Mouse (Mus musculus): ENCODE results near the gene Rabgap1l.
A peak's percentile ranks its signal among the peaks of the same experiment; 100 is the strongest.

The Rabgap1l gene

GRCm38 (mm10) chr1:160787164-160787563, 5.8 kb downstream of the Rabgap1l start:
- DNase-seq, result no peak

GRCm38 (mm10) chr1:160786571-160786970, 6.4 kb downstream of the Rabgap1l start:
- no peak for DNase-seq

- DNase-seq, result no peak
Measured at GRCm38 (mm10) chr1:160785681-160786225, 7.3 kb downstream of the Rabgap1l start.

- DNase-seq, result no peak
Measured at GRCm38 (mm10) chr1:160784122-160784521, 8.9 kb downstream of the Rabgap1l start.

- no peak for DNase-seq
Measured at GRCm38 (mm10) chr1:160774166-160774565, 18.8 kb downstream of the Rabgap1l start.

DNA sequence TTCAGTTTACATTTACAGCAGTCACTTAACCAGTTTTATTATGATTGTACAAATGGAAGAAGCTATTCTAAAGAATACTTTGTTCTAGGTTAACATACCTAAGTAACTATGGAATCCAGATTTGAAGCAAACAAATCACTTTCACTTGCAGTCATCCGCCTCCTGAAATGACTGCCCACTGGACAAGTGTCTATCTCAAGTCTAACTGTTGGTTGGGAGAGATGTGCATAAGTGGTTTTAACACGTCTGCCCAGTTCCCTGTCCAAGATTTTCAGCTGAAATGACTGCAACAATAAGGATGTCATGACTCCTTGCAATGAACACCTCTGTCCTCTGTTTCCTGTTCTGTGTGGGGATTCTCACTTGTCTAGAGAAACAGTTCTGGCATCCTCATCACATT, 27.4 kb downstream of the Rabgap1l start:
- no peak for DNase-seq

GRCm38 (mm10) chr1:160758243-160758642, 34.8 kb downstream of the Rabgap1l start:
- peak; percentile 76 for DNase-seq

DNA sequence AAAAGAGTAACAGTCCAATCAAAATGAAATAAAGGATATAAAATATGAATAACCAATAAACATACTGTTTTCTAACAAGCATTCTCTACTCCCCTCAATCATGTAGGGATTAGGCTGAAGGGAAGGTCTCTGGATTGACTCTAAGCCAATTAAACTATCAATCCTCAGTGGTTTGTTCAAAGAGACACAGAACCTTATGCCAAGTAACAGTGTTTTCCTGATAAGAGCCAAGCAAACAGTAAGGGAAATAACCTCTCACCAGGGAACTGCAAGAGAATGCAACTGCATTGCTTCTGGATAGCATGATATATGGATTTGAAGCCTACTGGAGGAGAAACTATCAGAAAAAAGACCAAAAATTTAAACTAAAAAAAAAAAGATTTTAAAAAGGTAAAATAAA, 37.7 kb downstream of the Rabgap1l start:
- no peak for DNase-seq

- no peak for DNase-seq
Measured at GRCm38 (mm10) chr1:160750629-160751028, 42.4 kb downstream of the Rabgap1l start.

GRCm38 (mm10) chr1:160746786-160747185, 46.2 kb downstream of the Rabgap1l start:
- DNase-seq, result peak; percentile 50

DNA sequence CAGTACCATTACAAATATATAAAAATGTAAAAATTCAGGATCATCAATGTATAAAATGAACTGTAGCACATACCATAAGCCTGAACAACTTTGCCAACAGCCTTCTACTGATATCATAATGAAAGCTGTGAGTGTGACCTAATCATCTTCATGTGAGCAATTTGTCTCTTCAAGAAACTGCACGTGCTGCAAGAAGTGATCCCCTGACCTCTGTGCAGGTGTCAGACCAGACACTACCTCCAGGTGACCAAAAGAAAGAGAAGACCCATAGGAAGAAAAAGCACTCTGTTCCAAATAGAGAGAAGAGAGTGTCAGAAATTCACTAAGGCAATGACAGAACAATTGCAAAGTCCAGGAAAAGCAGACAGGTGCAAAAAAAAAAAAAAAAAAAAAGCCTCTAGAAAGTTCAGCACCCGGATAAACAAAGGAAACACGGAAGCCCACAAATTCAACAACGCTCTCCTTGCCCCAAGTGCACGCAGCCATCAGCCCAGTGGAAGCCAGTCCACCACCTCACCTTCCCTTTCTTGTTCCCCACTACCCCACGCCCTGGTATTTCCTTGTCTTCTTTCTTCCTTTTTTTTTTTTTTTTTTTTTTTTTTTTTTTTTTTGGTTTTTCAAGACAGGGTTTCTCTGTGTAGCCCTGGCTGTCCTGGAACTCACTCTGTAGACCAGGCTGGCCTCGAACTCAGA, 47.6 kb downstream of the Rabgap1l start:
- no peak for DNase-seq

GRCm38 (mm10) chr1:160744009-160744408, 49.0 kb downstream of the Rabgap1l start:
- no peak for DNase-seq

DNA sequence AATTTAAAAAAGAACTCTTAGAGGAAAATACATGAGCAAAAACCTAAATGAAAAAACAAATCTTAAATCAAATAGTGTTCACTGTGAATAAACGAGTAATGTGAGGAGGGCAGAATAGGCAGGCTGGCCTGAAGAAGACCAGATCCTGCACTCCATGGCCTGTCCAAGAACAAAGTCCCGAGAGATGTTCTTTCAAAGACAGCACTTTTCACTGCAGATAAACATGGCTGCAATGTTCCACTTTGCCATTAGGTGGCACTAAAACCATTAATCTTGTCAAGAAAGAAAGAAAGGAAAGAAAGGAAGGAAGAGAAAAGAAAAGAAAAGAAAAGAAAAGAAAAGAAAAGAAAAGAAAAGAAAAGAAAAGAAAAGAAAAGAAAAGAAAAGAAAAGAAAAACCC, 49.8 kb downstream of the Rabgap1l start:
- peak; percentile 59 for DNase-seq

- DNase-seq, result no peak
Measured at GRCm38 (mm10) chr1:160740650-160741049, 52.4 kb downstream of the Rabgap1l start.

DNA sequence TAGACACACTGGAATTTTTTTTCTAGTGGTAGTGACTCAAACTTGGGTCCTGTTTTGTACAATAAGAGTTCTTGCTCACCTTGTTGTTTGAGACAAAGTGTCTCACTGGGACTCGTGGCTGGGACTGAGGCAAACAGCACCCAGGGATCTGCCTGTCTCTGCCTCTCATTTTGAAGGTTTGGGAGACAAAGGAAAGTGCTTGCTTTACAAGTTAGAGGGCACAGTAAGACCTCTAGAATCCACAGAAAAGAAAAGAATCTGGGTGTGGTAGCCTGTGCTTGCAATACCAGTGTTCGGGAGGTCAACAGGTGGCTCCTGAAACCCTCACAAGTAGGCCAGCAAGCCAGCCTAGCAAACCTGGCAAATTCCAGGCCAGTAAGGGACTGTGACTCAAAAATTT, 58.3 kb downstream of the Rabgap1l start:
- DNase-seq, result no peak

- DNase-seq, result no peak
Measured at GRCm38 (mm10) chr1:160729944-160730343, 63.1 kb downstream of the Rabgap1l start.

DNA sequence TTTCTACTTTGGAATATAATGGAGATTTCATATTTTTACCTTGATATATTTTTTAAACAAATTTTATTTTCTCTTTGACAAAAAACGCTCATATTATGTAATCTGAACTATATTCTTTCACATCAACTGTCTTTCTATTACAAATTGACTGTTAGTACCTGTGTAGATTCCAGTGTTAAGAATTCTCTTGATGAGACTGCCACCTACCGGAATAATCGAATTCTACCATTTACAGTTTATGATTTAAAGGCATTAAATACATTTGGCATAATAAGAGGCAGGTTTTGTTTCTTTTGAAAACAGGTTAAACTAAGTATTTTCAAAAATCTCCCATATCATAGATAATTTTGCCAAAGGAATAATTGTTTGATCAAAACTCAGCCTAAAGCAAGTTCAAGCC, 75.3 kb downstream of the Rabgap1l start:
- no peak for DNase-seq

DNA sequence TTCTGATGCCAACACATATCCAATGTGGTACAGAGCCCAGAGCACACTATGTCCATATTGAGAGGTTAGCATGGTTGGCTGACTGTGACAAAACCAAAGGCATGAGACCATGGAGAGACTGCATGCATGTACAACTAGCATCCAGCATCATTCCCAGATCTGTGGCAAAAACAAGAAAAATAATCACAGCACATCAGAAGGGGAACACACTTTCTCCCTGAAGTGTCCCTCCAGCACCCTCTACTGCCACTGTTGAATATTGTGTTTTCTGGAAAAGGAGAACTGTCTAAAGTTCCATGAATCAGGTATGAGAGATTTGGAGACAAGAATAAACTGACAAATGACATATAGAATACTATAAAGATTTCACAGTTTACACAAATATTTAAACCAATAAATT, 78.3 kb downstream of the Rabgap1l start:
- DNase-seq, result no peak

DNA sequence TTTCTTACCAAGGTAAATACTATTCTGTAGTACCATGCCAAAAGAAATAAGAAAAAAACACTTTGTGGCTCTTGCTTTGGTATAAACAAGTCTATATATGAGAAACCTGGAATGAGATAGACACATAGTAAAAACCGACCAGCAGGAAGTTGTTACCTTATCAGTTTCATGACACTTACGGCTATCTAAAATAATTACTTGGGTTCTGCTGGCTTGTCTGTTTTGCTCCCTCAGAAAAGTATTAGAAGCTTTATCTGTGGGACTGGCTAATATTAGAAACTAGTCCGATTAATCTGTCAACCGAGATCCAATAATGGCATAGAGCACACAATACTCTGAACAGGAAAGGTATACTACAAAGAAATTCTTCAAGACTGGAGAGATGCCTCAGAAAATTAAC, 79.1 kb downstream of the Rabgap1l start:
- no peak for DNase-seq

GRCm38 (mm10) chr1:160713383-160713782, 79.6 kb downstream of the Rabgap1l start:
- no peak for DNase-seq

GRCm38 (mm10) chr1:160710539-160710938, 82.5 kb downstream of the Rabgap1l start:
- DNase-seq, result no peak

- DNase-seq, result no peak
Measured at GRCm38 (mm10) chr1:160704596-160704995, 88.4 kb downstream of the Rabgap1l start.

DNA sequence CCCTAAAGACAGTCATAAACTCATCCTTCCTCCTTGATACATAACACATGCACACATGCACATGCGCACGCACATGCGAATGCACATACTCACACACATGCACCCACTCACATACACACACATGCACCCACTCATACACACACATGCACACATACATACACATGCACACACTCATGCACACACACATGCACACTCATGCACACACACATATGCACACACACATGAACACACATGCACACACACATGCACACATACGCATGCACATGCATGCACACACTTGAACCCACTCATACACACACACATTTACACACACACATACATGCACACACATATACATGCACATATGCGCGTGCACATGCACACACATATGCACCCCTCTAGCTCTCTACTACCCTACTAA, 89.2 kb downstream of the Rabgap1l start:
- no peak for DNase-seq

DNA sequence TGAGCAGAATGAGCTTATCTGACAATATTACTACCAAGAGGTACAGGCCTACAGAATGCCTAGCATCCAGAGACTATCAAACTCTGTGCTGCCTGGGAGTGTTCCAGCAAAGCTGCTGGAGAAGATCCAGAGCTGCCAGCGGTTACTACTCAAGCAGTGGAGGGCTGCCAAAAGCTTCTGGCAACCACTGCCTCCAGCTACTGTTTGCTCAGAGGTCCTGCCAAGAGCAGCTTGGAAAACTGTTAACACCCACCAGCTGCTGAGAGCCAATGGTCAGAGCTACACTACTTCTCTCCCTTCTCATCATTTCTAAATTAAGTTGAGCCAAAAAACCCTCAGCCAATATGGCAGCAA, 99.9 kb downstream of the Rabgap1l start:
- peak; percentile 35 for DNase-seq

All from liver (tissue).